Mouse (Mus musculus): ENCODE data around the gene Emc7. TPM values are rescaled to one million over a fixed set of nuclear protein-coding genes. Genes with fewer than 3 reads are reported as not detected.
"Not testable (repeated sequence)": the region's sequence is repeated elsewhere in the genome, so short reads cannot be mapped to it uniquely, and the experiment has no call there.

The Emc7 gene
- 17.2 and 18.2 TPM in 2 replicates for polyA plus RNA-seq (2014; fragmentation: Nextera tagmentation; extraction: Ambion mirVana)

DNA sequence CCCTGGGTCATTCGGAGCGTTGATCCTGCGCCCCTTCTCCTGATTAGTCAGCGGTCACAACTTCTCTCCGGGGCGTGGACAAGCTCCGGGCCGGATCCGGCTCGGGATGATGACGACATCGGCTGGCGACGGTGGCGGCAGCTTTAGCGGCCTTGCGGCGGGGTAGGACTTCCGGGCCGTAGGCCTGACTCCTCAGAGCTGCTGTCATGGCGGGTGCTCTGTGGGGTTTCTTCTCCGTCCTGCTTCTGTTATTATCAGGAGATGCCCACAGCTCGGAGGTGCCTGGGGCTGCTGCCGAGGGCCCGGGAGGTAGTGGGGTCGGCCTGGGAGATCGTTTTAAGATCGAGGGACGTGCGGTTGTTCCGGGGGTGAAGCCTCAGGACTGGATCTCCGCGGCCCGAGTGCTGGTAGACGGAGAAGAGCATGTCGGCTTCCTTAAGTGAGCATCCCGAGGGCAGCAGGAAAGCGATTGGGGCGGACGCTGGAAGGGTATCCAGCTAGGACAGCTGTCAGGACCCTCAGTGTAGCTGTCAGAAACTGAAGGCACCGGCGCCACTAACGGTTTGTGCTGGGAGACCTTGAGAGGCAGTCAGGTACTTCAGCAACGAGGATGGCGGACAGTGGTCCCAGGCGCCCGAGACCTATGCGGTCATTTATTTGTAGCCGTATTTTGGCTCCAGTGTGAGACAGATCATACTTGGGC, at the start of gene Emc7:
TSS of gene Emc7 (plus strand) at position 136 of the 703 bp plus-strand sequence.
- 0 out of 2 replicates have a peak, but pooled peaks cover 2% of the 10 kb centered on the region for H3K36me3 ChIP-seq (ENCODE audit: control insufficient read depth, insufficient read depth, low read length)
- peaks cover 8% of the 10 kb centered on the region for H3K4me1 ChIP-seq (ENCODE audit: control insufficient read depth, insufficient read depth, low read length)
- peak within 1 kb of the TSS; percentile 96 for H3K4me3 ChIP-seq (ENCODE audit: low read length)
- H3K27me3 ChIP-seq (ENCODE audit: control insufficient read depth, insufficient read depth, low read length): no peaks in the 10 kb centered on the region
- H3K27ac ChIP-seq (ENCODE audit: low read depth, low read length): peak within 1 kb of the TSS; percentile 42
- no peaks in the 10 kb centered on the region for H3K9me3 ChIP-seq (ENCODE audit: control insufficient read depth, low read length)
- peak within 1 kb of the TSS; percentile 83 for H3K4me2 ChIP-seq (replicated peaks; ENCODE audit: low read depth, low read length)
- ATAC-seq (ENCODE audit: low FRiP score, low TSS enrichment): peak; percentile 99
- under 1% methylated on average over 49 of the region's 49 CpGs for WGBS
- peak within 1 kb of the TSS; percentile 90 for H3K9ac ChIP-seq (ENCODE audit: low read depth, low read length)

DNA sequence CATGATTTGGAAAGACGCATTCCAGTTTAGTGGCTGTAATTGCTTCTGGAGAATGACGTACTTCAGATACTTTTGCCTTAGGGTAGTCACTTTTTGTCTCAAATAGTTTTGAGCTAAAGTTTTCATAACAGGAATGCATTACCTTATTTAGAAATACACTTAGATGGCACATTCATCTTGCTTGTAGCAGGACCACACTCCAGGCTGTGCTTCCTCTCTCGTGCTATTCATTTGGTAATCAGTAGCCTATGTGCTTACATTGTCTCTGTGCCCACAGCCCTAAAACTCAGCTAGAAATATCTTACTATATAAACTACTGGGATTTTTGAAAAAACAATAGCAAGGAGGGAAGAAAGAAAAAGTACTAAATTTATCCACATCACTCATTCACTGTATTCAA, 47.8 kb upstream of the Emc7 start:
- no peaks in the 10 kb centered on the region for H3K9me3 ChIP-seq (ENCODE audit: control insufficient read depth, low read length)
- 94% methylated on average over 3 of the region's 3 CpGs for WGBS

DNA sequence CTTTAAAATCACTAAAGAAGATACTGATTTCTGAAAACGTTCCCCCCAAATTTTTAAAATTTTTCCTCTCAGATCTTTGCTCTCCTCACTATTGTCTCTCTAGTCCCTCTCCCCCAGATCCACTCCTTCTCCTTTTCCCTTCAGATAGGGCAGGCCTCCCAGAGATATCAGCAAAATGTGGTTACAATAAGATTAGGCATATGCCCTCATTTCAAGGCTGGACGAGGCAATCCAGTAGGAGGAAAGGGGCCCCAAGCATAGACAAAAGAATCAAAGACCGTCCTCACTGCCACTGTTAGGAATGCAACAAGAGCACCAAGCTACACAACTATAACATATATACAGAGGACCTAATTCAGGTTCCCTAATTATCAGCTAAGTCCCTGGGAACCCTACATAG, 29.5 kb upstream of the Emc7 start:
- Histone ChIP-seq H3K9ac (ENCODE audit: low read depth, low read length) (no peak overlapping the region), H3K4me3 (ENCODE audit: low read length) (no peak overlapping the region), H3K36me3 (ENCODE audit: control insufficient read depth, insufficient read depth, low read length) (no peaks in the 10 kb centered on the region), H3K27ac (ENCODE audit: low read depth, low read length) (no peak overlapping the region), H3K9me3 (ENCODE audit: control insufficient read depth, low read length) (no peaks in the 10 kb centered on the region), H3K27me3 (ENCODE audit: control insufficient read depth, insufficient read depth, low read length) (no peaks in the 10 kb centered on the region), H3K4me2 (replicated peaks; ENCODE audit: low read depth, low read length) (no peak overlapping the region), H3K4me1 (ENCODE audit: control insufficient read depth, insufficient read depth, low read length) (no peaks in the 10 kb centered on the region)
- no peak for ATAC-seq (ENCODE audit: low FRiP score, low TSS enrichment)
- WGBS: 74% methylated on average over 3 of the region's 3 CpGs

More for the DNA sequence above, 47.8 kb upstream of the Emc7 start:
- no peaks in the 10 kb centered on the region for H3K27me3 ChIP-seq (ENCODE audit: control insufficient read depth, insufficient read depth, low read length)
- no peak for ATAC-seq (ENCODE audit: low FRiP score, low TSS enrichment)
- H3K4me1 ChIP-seq (ENCODE audit: control insufficient read depth, insufficient read depth, low read length): no peaks in the 10 kb centered on the region
- no peak overlapping the region for H3K4me2 ChIP-seq (replicated peaks; ENCODE audit: low read depth, low read length)
- no peak overlapping the region for H3K27ac ChIP-seq (ENCODE audit: low read depth, low read length)
- no peak overlapping the region for H3K4me3 ChIP-seq (ENCODE audit: low read length)
- peaks cover 30% of the 10 kb centered on the region for H3K36me3 ChIP-seq (ENCODE audit: control insufficient read depth, insufficient read depth, low read length)
- no peak overlapping the region for H3K9ac ChIP-seq (ENCODE audit: low read depth, low read length)

DNA sequence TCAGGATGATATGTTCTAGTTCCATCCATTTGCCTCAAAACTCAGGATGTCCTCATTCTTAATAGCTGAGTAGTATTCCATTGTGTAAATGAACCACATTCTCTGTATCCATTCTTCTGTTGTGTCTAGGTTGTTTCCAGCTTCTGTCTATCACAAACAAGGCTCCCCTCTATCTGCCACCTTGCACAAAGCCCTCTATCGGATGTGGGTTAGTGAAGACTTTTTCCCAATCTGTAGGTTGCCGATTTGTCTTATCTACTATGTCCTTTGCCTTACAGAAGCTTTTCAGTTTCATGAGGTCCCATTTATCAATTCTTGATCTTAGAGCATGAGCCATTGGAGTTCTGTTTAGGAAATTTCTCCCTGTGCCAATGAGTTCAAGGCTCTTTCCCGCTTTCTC, 26.3 kb upstream of the Emc7 start:
- ATAC-seq (ENCODE audit: low FRiP score, low TSS enrichment); H3K4me2 ChIP-seq (replicated peaks; ENCODE audit: low read depth, low read length); H3K27ac ChIP-seq (ENCODE audit: low read depth, low read length); H3K4me1 ChIP-seq (ENCODE audit: control insufficient read depth, insufficient read depth, low read length); H3K9me3 ChIP-seq (ENCODE audit: control insufficient read depth, low read length); H3K9ac ChIP-seq (ENCODE audit: low read depth, low read length); H3K27me3 ChIP-seq (ENCODE audit: control insufficient read depth, insufficient read depth, low read length); H3K4me3 ChIP-seq (ENCODE audit: low read length); H3K36me3 ChIP-seq (ENCODE audit: control insufficient read depth, insufficient read depth, low read length): not testable (repeated sequence)
- WGBS: 88% methylated on average over 3 of the region's 3 CpGs

DNA sequence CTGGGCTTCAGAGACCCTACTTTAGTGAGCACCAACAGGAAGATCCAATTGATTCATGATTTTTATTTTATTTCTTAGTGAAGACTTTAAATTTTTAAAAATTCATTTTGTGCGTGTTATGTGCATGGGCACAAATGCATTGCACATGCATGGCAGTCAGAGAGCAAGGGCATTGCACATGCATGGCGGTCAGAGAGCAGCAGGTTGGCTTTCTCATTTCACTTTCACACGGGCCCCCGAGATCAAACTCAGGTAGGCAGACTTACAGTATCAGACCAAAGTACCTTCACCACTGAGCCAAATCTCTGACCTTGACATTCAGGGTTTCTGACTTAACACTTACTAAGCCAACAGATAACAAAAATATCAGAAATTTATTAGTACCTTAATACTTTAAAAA, 25.1 kb upstream of the Emc7 start:
- Histone ChIP-seq H3K9ac (ENCODE audit: low read depth, low read length) (no peak overlapping the region), H3K4me3 (ENCODE audit: low read length) (no peak overlapping the region), H3K27me3 (ENCODE audit: control insufficient read depth, insufficient read depth, low read length) (no peaks in the 10 kb centered on the region), H3K9me3 (ENCODE audit: control insufficient read depth, low read length) (no peaks in the 10 kb centered on the region), H3K36me3 (ENCODE audit: control insufficient read depth, insufficient read depth, low read length) (no peaks in the 10 kb centered on the region), H3K4me2 (replicated peaks; ENCODE audit: low read depth, low read length) (no peak overlapping the region), H3K4me1 (ENCODE audit: control insufficient read depth, insufficient read depth, low read length) (no peaks in the 10 kb centered on the region), H3K27ac (ENCODE audit: low read depth, low read length) (no peak overlapping the region)
- ATAC-seq (ENCODE audit: low FRiP score, low TSS enrichment): no peak
- 93% methylated on average over 4 of the region's 4 CpGs for WGBS

DNA sequence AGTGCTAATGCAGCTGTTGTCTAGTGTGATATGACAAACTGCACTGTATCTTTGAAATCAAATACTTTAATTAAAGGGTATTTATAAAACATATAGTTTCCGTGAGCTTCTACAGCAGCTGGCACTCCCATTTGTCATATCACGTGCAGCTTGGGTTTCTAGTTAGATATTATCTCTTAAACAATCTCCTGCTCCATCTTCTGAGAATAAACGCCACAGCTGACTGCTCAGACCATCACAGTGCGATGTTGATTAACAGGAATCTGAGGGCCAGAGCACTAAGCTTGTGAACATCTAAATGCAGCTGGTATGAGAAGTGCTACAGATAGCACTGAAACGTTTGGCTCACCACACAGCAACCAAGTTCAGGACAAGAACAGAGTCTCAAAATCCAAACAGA, 24.4 kb upstream of the Emc7 start:
- Histone ChIP-seq H3K4me2 (replicated peaks; ENCODE audit: low read depth, low read length) (no peak overlapping the region), H3K27me3 (ENCODE audit: control insufficient read depth, insufficient read depth, low read length) (no peaks in the 10 kb centered on the region), H3K9ac (ENCODE audit: low read depth, low read length) (no peak overlapping the region), H3K4me1 (ENCODE audit: control insufficient read depth, insufficient read depth, low read length) (no peaks in the 10 kb centered on the region), H3K4me3 (ENCODE audit: low read length) (no peak overlapping the region), H3K9me3 (ENCODE audit: control insufficient read depth, low read length) (no peaks in the 10 kb centered on the region), H3K36me3 (ENCODE audit: control insufficient read depth, insufficient read depth, low read length) (no peaks in the 10 kb centered on the region), H3K27ac (ENCODE audit: low read depth, low read length) (no peak overlapping the region)
- ATAC-seq (ENCODE audit: low FRiP score, low TSS enrichment): no peak
- 58% methylated on average over 5 of the region's 5 CpGs for WGBS

DNA sequence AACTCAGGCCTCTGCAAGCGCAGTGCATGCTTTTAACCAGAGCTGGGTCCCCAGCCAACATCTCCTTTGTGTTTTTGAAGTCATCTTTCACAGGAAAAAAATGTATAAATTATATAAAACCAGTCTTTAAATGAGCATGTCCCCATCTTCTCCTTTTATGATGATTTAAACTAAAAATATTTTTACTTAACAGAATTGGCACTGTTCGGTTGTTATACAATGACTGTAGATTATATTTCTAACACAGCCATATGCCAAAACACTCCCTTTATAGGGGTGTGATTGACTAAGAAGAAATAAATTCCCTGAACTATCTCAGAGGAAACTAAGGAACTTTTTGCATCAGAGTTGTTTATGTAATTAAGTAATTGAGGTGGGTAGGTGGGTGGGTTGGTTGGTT, 22.3 kb upstream of the Emc7 start:
- WGBS: 97% methylated on average over 2 of the region's 2 CpGs
- H3K9ac ChIP-seq (ENCODE audit: low read depth, low read length): no peak overlapping the region

DNA sequence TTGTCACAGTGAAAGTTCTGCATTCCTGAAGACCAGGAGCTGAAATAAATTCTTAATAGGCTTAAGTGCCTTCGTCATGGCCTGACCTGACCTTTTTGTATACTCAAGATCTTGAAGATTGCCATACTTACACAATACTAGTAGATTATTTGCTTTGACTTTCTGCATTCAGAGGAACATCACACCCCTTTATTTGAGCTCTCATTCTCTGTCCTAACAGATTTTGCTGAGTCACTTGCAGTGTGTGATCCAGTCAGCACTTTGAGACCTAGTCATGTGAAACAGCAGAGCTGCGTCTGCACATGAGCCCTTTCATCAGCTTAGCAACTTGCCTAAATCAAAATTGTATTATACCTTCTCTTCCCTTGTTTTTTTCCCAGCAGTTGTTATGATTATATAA, 21.4 kb upstream of the Emc7 start:
- Histone ChIP-seq H3K4me3 (ENCODE audit: low read length) (no peak overlapping the region), H3K9ac (ENCODE audit: low read depth, low read length) (no peak overlapping the region), H3K9me3 (ENCODE audit: control insufficient read depth, low read length) (no peaks in the 10 kb centered on the region), H3K4me2 (replicated peaks; ENCODE audit: low read depth, low read length) (no peak overlapping the region), H3K36me3 (ENCODE audit: control insufficient read depth, insufficient read depth, low read length) (no peaks in the 10 kb centered on the region), H3K4me1 (ENCODE audit: control insufficient read depth, insufficient read depth, low read length) (no peaks in the 10 kb centered on the region), H3K27ac (ENCODE audit: low read depth, low read length) (no peak overlapping the region), H3K27me3 (ENCODE audit: control insufficient read depth, insufficient read depth, low read length) (no peaks in the 10 kb centered on the region)
- ATAC-seq (ENCODE audit: low FRiP score, low TSS enrichment): no peak
- 65% methylated on average over 2 of the region's 2 CpGs for WGBS

More for the DNA sequence above, 22.3 kb upstream of the Emc7 start:
- Histone ChIP-seq H3K9me3 (ENCODE audit: control insufficient read depth, low read length) (no peaks in the 10 kb centered on the region), H3K4me3 (ENCODE audit: low read length) (no peak overlapping the region), H3K4me2 (replicated peaks; ENCODE audit: low read depth, low read length) (no peak overlapping the region), H3K27ac (ENCODE audit: low read depth, low read length) (no peak overlapping the region), H3K36me3 (ENCODE audit: control insufficient read depth, insufficient read depth, low read length) (no peaks in the 10 kb centered on the region), H3K27me3 (ENCODE audit: control insufficient read depth, insufficient read depth, low read length) (no peaks in the 10 kb centered on the region), H3K4me1 (ENCODE audit: control insufficient read depth, insufficient read depth, low read length) (no peaks in the 10 kb centered on the region)
- no peak for ATAC-seq (ENCODE audit: low FRiP score, low TSS enrichment)

DNA sequence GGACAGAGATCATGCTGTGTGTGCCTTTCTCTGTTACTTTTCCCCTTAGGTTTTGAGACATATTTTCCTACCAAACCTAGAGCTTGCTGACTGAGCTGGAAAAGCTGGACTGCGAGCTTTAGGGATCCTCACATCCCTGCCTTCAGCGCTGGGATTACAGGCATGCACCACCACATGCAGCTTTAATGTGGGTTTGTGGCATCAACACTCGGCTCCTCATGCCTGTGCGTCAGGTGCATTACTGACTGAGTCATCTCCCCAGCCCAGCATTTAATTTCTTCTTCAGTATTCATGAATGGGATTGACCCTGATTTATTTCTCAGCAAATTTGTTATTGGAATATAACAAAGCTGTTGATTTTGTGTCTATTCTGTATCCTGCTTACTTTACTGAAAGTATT, 18.5 kb upstream of the Emc7 start:
- no peak overlapping the region for H3K4me2 ChIP-seq (replicated peaks; ENCODE audit: low read depth, low read length)
- no peaks in the 10 kb centered on the region for H3K27me3 ChIP-seq (ENCODE audit: control insufficient read depth, insufficient read depth, low read length)
- no peaks in the 10 kb centered on the region for H3K36me3 ChIP-seq (ENCODE audit: control insufficient read depth, insufficient read depth, low read length)
- H3K4me1 ChIP-seq (ENCODE audit: control insufficient read depth, insufficient read depth, low read length): no peaks in the 10 kb centered on the region
- no peaks in the 10 kb centered on the region for H3K9me3 ChIP-seq (ENCODE audit: control insufficient read depth, low read length)
- no peak overlapping the region for H3K4me3 ChIP-seq (ENCODE audit: low read length)
- ATAC-seq (ENCODE audit: low FRiP score, low TSS enrichment): no peak
- no peak overlapping the region for H3K27ac ChIP-seq (ENCODE audit: low read depth, low read length)
- H3K9ac ChIP-seq (ENCODE audit: low read depth, low read length): no peak overlapping the region
- 73% methylated on average over 4 of the region's 4 CpGs for WGBS

All from kidney, embryonic 14.5 days (tissue).